Comparison of ENCODE assay signal across 18 mouse cellular contexts in genomic region chr1:78322844-78323243, GRCm38 (mm10). TPM values are rescaled to one million over a fixed set of nuclear protein-coding genes. Genes with fewer than 3 reads are reported as not detected.
A peak's percentile ranks its signal among the peaks of the same experiment; 100 is the strongest.
DNase-seq lines count a peak whose midpoint lies in the region; ATAC-seq lines count a peak whose summit lies in the region.
"Had no signal": no experiment of that assay in that cellular context is flagged by ENCODE, and none has a peak within 500 bp of the region (broad histone marks: within the 10 kb centered on the region; RNA-seq: fewer than 3 reads in every experiment).

No protein-coding gene starts in this region.

- peak overlapping the region; percentile 81 for H3K27ac ChIP-seq in kidney, embryonic 15.5 days
- peak overlapping the region; percentile 54; the same call in 1 of the 2 replicates for H3K27ac ChIP-seq in intestine, embryonic 14.5 days (ENCODE audit: low read depth)
- no peak overlapping the region for H3K27ac ChIP-seq in intestine, embryonic 15.5 days
- peak overlapping the region; percentile 40 for H3K27ac ChIP-seq in stomach, embryonic 16.5 days (ENCODE audit: low read length)
- H3K27ac ChIP-seq in midbrain, embryonic 10.5 days (replicated peaks) = no peak overlapping the region
- H3K27ac ChIP-seq: embryonic facial prominence, embryonic 13.5 days; forebrain, embryonic 12.5 days; heart, embryonic 13.5 days had no signal

- no peaks in the 10 kb centered on the region for H3K36me3 ChIP-seq in kidney, embryonic 15.5 days
- no peaks in the 10 kb centered on the region for H3K36me3 ChIP-seq in intestine, embryonic 14.5 days (ENCODE audit: control insufficient read depth, insufficient read depth, low read length)
- no peaks in the 10 kb centered on the region for H3K36me3 ChIP-seq in intestine, embryonic 15.5 days
- H3K36me3 ChIP-seq in stomach, embryonic 16.5 days (ENCODE audit: control insufficient read depth, insufficient read depth, low read length) = no peaks in the 10 kb centered on the region
- H3K36me3 ChIP-seq in midbrain, embryonic 10.5 days = no peaks in the 10 kb centered on the region
- H3K36me3 ChIP-seq: embryonic facial prominence, embryonic 13.5 days; forebrain, embryonic 12.5 days; heart, embryonic 13.5 days had no signal

- WGBS in kidney, embryonic 15.5 days = 42% methylated on average over 8 of the region's 8 CpGs
- 58% methylated on average over 8 of the region's 8 CpGs for WGBS in intestine, embryonic 14.5 days
- 43% methylated on average over 8 of the region's 8 CpGs for WGBS in intestine, embryonic 15.5 days
- WGBS in stomach, embryonic 16.5 days = 56% methylated on average over 8 of the region's 8 CpGs
- WGBS in midbrain, embryonic 10.5 days = 85% methylated on average over 8 of the region's 8 CpGs

- DNase-seq in kidney, postnatal 36 days = no peak
- DNase-seq in intestine, embryonic 14.5 days (ENCODE audit: low spot score) = peak; percentile 56
- no peak for DNase-seq in urinary bladder, postnatal 14 days (ENCODE audit: low spot score)
- DNase-seq in midbrain, embryonic 10.5 days (ENCODE audit: low spot score) = no peak
- DNase-seq: adrenal gland, adult 2 months; adrenal gland, postnatal 25 days; cerebellum, adult 18-20 months; cerebellum, adult 9-11 months; cerebellum, postnatal 36 days; gastrocnemius, postnatal 14 days; heart, postnatal 36 days had no signal

- H3K4me1 ChIP-seq in kidney, embryonic 15.5 days = peaks cover 23% of the 10 kb centered on the region
- no peaks in the 10 kb centered on the region for H3K4me1 ChIP-seq in intestine, embryonic 14.5 days (replicated peaks; ENCODE audit: control insufficient read depth, insufficient read depth, low read length)
- H3K4me1 ChIP-seq in intestine, embryonic 15.5 days (replicated peaks) = no peaks in the 10 kb centered on the region
- H3K4me1 ChIP-seq in stomach, embryonic 16.5 days (ENCODE audit: control insufficient read depth, insufficient read depth, low read length) = peaks cover 3% of the 10 kb centered on the region; the same call in 1 of the 2 replicates
- no peaks in the 10 kb centered on the region for H3K4me1 ChIP-seq in midbrain, embryonic 10.5 days
- H3K4me1 ChIP-seq: embryonic facial prominence, embryonic 13.5 days; forebrain, embryonic 12.5 days; heart, embryonic 13.5 days had no signal

- H3K27me3 ChIP-seq in kidney, embryonic 15.5 days = no peaks in the 10 kb centered on the region
- no peaks in the 10 kb centered on the region for H3K27me3 ChIP-seq in intestine, embryonic 14.5 days (replicated peaks; ENCODE audit: control insufficient read depth, insufficient read depth, low read length)
- no peaks in the 10 kb centered on the region for H3K27me3 ChIP-seq in intestine, embryonic 15.5 days (replicated peaks)
- H3K27me3 ChIP-seq in stomach, embryonic 16.5 days (ENCODE audit: control insufficient read depth, insufficient read depth, low read length) = no peaks in the 10 kb centered on the region
- no peaks in the 10 kb centered on the region for H3K27me3 ChIP-seq in midbrain, embryonic 10.5 days (ENCODE audit: low read depth, poor library complexity, severe bottlenecking)
- H3K27me3 ChIP-seq: embryonic facial prominence, embryonic 13.5 days had no signal

- peak overlapping the region; percentile 36 for H3K4me2 ChIP-seq in kidney, embryonic 15.5 days
- H3K4me2 ChIP-seq in intestine, embryonic 14.5 days (ENCODE audit: low read length) = peak overlapping the region; percentile 8; the same call in 1 of the 2 replicates
- H3K4me2 ChIP-seq in intestine, embryonic 15.5 days (replicated peaks) = peak overlapping the region; percentile 22; the same call in 1 of the 2 replicates
- H3K4me2 ChIP-seq in stomach, embryonic 16.5 days (ENCODE audit: low read depth, low read length) = peak overlapping the region; percentile 1; the same call in 1 of the 2 replicates
- H3K4me2 ChIP-seq: embryonic facial prominence, embryonic 13.5 days; forebrain, embryonic 12.5 days; heart, embryonic 13.5 days had no signal

- H3K9me3 ChIP-seq in kidney, embryonic 15.5 days (replicated peaks) = no peaks in the 10 kb centered on the region
- no peaks in the 10 kb centered on the region for H3K9me3 ChIP-seq in intestine, embryonic 14.5 days (ENCODE audit: control insufficient read depth, low read length)
- H3K9me3 ChIP-seq in intestine, embryonic 15.5 days = no peaks in the 10 kb centered on the region
- no peaks in the 10 kb centered on the region for H3K9me3 ChIP-seq in stomach, embryonic 16.5 days (replicated peaks; ENCODE audit: control insufficient read depth, low read length)
- H3K9me3 ChIP-seq in midbrain, embryonic 10.5 days (replicated peaks) = no peaks in the 10 kb centered on the region
- H3K9me3 ChIP-seq: embryonic facial prominence, embryonic 13.5 days; forebrain, embryonic 12.5 days; heart, embryonic 13.5 days had no signal

- ATAC-seq in kidney, embryonic 15.5 days (replicated peaks; ENCODE audit: low FRiP score) = no peak
- ATAC-seq in intestine, embryonic 14.5 days (replicated peaks; ENCODE audit: low FRiP score, low TSS enrichment, low read depth) = no peak; the same call in 1 of the 2 replicates
- peak; percentile 51 for ATAC-seq in intestine, embryonic 15.5 days
- ATAC-seq in stomach, embryonic 16.5 days (ENCODE audit: insufficient read depth, low FRiP score) = no peak
- ATAC-seq: forebrain, embryonic 16.5 days had no signal

- H3K4me3 ChIP-seq in kidney, embryonic 15.5 days (replicated peaks) = no peak overlapping the region
- no peak overlapping the region for H3K4me3 ChIP-seq in intestine, embryonic 14.5 days (ENCODE audit: low read depth, low read length)
- H3K4me3 ChIP-seq in intestine, embryonic 15.5 days (replicated peaks) = no peak overlapping the region
- no peak overlapping the region for H3K4me3 ChIP-seq in stomach, embryonic 16.5 days (replicated peaks; ENCODE audit: low read length)
- no peak overlapping the region for H3K4me3 ChIP-seq in midbrain, embryonic 10.5 days
- H3K4me3 ChIP-seq: embryonic facial prominence, embryonic 13.5 days; forebrain, embryonic 12.5 days; heart, embryonic 13.5 days had no signal

- H3K9ac ChIP-seq in kidney, embryonic 15.5 days = no peak overlapping the region
- H3K9ac ChIP-seq in intestine, embryonic 14.5 days (ENCODE audit: low read length) = no peak overlapping the region
- no peak overlapping the region for H3K9ac ChIP-seq in intestine, embryonic 15.5 days
- no peak overlapping the region for H3K9ac ChIP-seq in stomach, embryonic 16.5 days (ENCODE audit: low read length)
- H3K9ac ChIP-seq: embryonic facial prominence, embryonic 13.5 days; forebrain, embryonic 12.5 days; heart, embryonic 13.5 days had no signal

RNA-seq across cellular contexts. Expression of gene Sgpp2, which starts 12.7 kb away (rescaled TPM):
- 20.0 and 21.7 TPM in 2 replicates for polyA plus RNA-seq in kidney, embryonic 15.5 days (2015; fragmentation: Nextera tagmentation; extraction: Ambion mirVana)
- 37.8 and 43.2 TPM in 2 replicates for polyA plus RNA-seq in intestine, embryonic 14.5 days (2014; fragmentation: Nextera tagmentation; extraction: Ambion mirVana)
- polyA plus RNA-seq in intestine, embryonic 15.5 days (2015; fragmentation: Nextera tagmentation; extraction: Ambion mirVana) = 35.9 and 37.9 TPM in 2 replicates
- polyA plus RNA-seq in stomach, embryonic 16.5 days (2015; fragmentation: Nextera tagmentation; extraction: Ambion mirVana) = 22.7 and 25.5 TPM in 2 replicates
- polyA plus RNA-seq in midbrain, embryonic 10.5 days (2016; fragmentation: Nextera tagmentation; extraction: Ambion mirVana) = 1.6 and 1.7 TPM in 2 replicates

Comparison
In these comparisons a context has a peak if more than half of its experiments do, and no peak if none do; other contexts are left out.
1. H3K27ac ChIP-seq: peak in kidney, embryonic 15.5 days (single experiment), intestine, embryonic 14.5 days (single experiment) and stomach, embryonic 16.5 days (single experiment); none in intestine, embryonic 15.5 days (single experiment) and midbrain, embryonic 10.5 days (single experiment).
2. Peak in every context shown above with its lines, with median percentiles within 50 percentile points of each other: H3K4me2 ChIP-seq.